Mouse (Mus musculus): ENCODE results near the gene Lclat1. TPM values are rescaled to one million over a fixed set of nuclear protein-coding genes. Genes with fewer than 3 reads are reported as not detected.

The Lclat1 gene
- total and polyA plus RNA-seq, 3 experiments, result 9.6 to 10.5 TPM; not detected in 1

DNA sequence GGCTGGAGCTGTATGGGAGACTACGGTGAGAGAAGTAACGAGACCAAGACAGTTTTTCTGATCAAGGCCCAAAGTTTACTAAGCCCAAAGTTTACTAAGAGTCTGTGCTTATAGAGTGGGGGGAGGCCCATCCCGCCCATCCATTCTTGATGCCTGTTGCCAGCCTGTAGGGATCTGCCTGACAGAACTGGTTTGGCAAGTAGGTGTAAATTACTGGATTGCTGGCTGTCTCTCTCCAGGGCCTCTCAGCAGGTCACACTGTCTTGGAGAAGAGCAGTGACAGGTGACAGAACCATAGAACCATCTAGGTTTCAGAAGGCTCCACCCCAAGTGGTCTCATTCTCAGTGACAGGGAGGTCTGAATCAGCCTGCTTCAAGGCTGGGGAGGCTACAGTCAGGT is 109.5 kb downstream of the Lclat1 start:
- H3K9ac ChIP-seq (ENCODE audit: control insufficient read depth, low read depth, low read length, poor library complexity, severe bottlenecking), result no peak overlapping the region

DNA sequence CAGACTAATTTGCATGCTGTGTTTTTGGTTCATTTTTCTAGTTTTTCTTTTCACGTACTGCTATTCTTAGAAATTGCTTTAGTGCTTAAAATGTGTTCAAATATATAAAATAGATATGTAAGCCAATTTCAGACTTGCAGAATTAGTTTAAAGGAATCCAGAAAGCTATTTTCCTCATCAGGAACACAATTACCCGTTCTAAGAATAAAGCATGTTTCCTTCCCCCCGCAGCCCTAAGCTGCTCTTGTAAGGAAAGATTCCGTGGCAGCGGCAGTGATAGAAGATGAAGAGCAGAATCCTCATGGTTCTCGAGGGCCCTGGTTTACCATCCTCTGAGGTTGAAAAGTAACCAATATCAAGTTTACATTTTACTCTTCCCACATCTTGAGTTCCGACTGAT is 113.0 kb downstream of the Lclat1 start:
- Histone ChIP-seq H3K27ac (ENCODE audit: control insufficient read depth, low read depth, low read length) (no peak overlapping the region), H3K9ac (ENCODE audit: control insufficient read depth, low read depth, low read length, poor library complexity, severe bottlenecking) (no peak overlapping the region), H3K9me3 (replicated peaks; ENCODE audit: insufficient read depth, low read length) (no peaks in the 10 kb centered on the region), H3K79me2 (ENCODE audit: control insufficient read depth, insufficient read depth, low read length, poor library complexity) (no peaks in the 10 kb centered on the region), H3K36me3 (ENCODE audit: control insufficient read depth in 1 of 2, insufficient read depth in 2 of 2, low read length in 2 of 2) (peaks cover 0 to 20% of the 10 kb centered on the region in 2 experiments; a peak in 2 of 4 replicates), H3K4me1 (ENCODE audit: control insufficient read depth in 1 of 2, insufficient read depth in 2 of 2, low read length in 2 of 2) (peaks cover 13 to 17% of the 10 kb centered on the region in 2 experiments), H3K27me3 (ENCODE audit: control insufficient read depth in 1 of 2, insufficient read depth in 2 of 2, low read length in 2 of 2) (no peaks in the 10 kb centered on the region), H3K4me3 (ENCODE audit: control insufficient read depth in 1 of 2, insufficient read depth in 1 of 2, low read depth in 2 of 2, low read length in 2 of 2) (no peak overlapping the region)
- no peak for TF ChIP-seq ZMIZ1 (IDR thresholded peaks at IDR 0.05; ENCODE audit: low read depth, low read length)
- no peak for TF ChIP-seq RCOR1 (IDR thresholded peaks at IDR 0.05; ENCODE audit: low read depth, low read length)
- TF ChIP-seq NELFE (IDR thresholded peaks at IDR 0.05; ENCODE audit: low read depth, low read length), result no peak
- TF ChIP-seq POLR2AphosphoS5 (IDR thresholded peaks at IDR 0.05; ENCODE audit: borderline replicate concordance, low read depth, low read length), result no peak
- TF ChIP-seq MEF2A (IDR thresholded peaks at IDR 0.05; ENCODE audit: extremely low read depth, insufficient replicate concordance, low read depth, low read length, poor library complexity, severe bottlenecking), result no peak
- no peak for TF ChIP-seq SIN3A (IDR thresholded peaks at IDR 0.05; ENCODE audit: low read length)
- DNase-seq (ENCODE audit: low read depth, low spot score), result no peak

More for the DNA sequence above, 109.5 kb downstream of the Lclat1 start:
- Histone ChIP-seq H3K79me2 (ENCODE audit: control insufficient read depth, insufficient read depth, low read length, poor library complexity) (no peaks in the 10 kb centered on the region), H3K36me3 (ENCODE audit: control insufficient read depth in 1 of 2, insufficient read depth in 2 of 2, low read length in 2 of 2) (peaks cover 0 to 8% of the 10 kb centered on the region in 2 experiments; a peak in 2 of 4 replicates), H3K27ac (ENCODE audit: control insufficient read depth, low read depth, low read length) (no peak overlapping the region), H3K27me3 (ENCODE audit: control insufficient read depth in 1 of 2, insufficient read depth in 2 of 2, low read length in 2 of 2) (no peaks in the 10 kb centered on the region), H3K9me3 (replicated peaks; ENCODE audit: insufficient read depth, low read length) (no peaks in the 10 kb centered on the region), H3K4me3 (ENCODE audit: control insufficient read depth in 1 of 2, insufficient read depth in 1 of 2, low read depth in 2 of 2, low read length in 2 of 2) (no peak overlapping the region), H3K4me1 (ENCODE audit: control insufficient read depth in 1 of 2, insufficient read depth in 2 of 2, low read length in 2 of 2) (peaks cover 4 to 6% of the 10 kb centered on the region in 2 experiments)
- TF ChIP-seq RAD21 (IDR thresholded peaks at IDR 0.05; ENCODE audit: low read depth, low read length), result no peak
- TF ChIP-seq TAL1 (IDR thresholded peaks at IDR 0.05; ENCODE audit: low read length), result no peak
- TF ChIP-seq UBTF (IDR thresholded peaks at IDR 0.05; ENCODE audit: borderline replicate concordance, insufficient read depth, low read depth, low read length), result no peak
- DNase-seq (ENCODE audit: low read depth, low spot score), result no peak

DNA sequence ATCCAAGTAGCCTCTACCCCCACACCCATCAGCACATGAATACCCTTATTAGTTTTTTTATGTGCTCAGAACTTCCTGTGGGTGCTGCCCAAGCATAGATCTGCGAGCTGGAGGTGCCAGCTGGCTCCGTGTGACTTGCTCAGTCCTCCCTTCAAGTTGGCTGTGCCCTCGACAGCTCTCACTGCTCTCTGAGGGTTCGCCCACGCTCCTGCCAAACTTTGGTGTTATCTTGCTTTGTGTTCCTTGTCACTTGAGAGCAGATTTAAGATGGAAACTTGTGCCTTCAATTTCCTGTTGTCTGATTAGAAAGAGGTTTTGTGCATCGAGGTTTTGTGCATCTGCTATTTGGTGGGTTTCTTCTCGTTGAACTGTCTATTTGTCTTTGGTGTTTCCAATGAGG is 114.3 kb downstream of the Lclat1 start:
- Histone ChIP-seq H3K4me3 (ENCODE audit: control insufficient read depth in 1 of 2, insufficient read depth in 1 of 2, low read depth in 2 of 2, low read length in 2 of 2) (no peak overlapping the region), H3K27ac (ENCODE audit: control insufficient read depth, low read depth, low read length) (no peak overlapping the region; the same call in 1 of the 2 replicates), H3K9ac (ENCODE audit: control insufficient read depth, low read depth, low read length, poor library complexity, severe bottlenecking) (no peak overlapping the region), H3K4me1 (ENCODE audit: control insufficient read depth in 1 of 2, insufficient read depth in 2 of 2, low read length in 2 of 2) (peaks cover 22 to 24% of the 10 kb centered on the region in 2 experiments), H3K36me3 (ENCODE audit: control insufficient read depth in 1 of 2, insufficient read depth in 2 of 2, low read length in 2 of 2) (peaks cover 0 to 31% of the 10 kb centered on the region in 2 experiments; a peak in 2 of 4 replicates), H3K27me3 (ENCODE audit: control insufficient read depth in 1 of 2, insufficient read depth in 2 of 2, low read length in 2 of 2) (no peaks in the 10 kb centered on the region), H3K9me3 (replicated peaks; ENCODE audit: insufficient read depth, low read length) (no peaks in the 10 kb centered on the region), H3K79me2 (ENCODE audit: control insufficient read depth, insufficient read depth, low read length, poor library complexity) (no peaks in the 10 kb centered on the region)
- DNase-seq (ENCODE audit: low read depth, low spot score), result peak; percentile 58
- TF ChIP-seq SMC3 (IDR thresholded peaks at IDR 0.05; ENCODE audit: low read depth, low read length), result no peak
- TF ChIP-seq CTCF (IDR thresholded peaks at IDR 0.05 in 2 of 3, conservative IDR thresholded peaks at IDR 0.05 in 1 of 3; ENCODE audit: control insufficient read depth in 1 of 3, insufficient read depth in 1 of 3, low read depth in 2 of 3, low read length in 3 of 3, poor library complexity in 1 of 3, severe bottlenecking in 1 of 3), result no peak
- no peak for TF ChIP-seq MXI1 (IDR thresholded peaks at IDR 0.05; ENCODE audit: low read depth, low read length)
- no peak for TF ChIP-seq UBTF (IDR thresholded peaks at IDR 0.05; ENCODE audit: borderline replicate concordance, insufficient read depth, low read depth, low read length)
- TF ChIP-seq MAZ (IDR thresholded peaks at IDR 0.05; ENCODE audit: low read depth, low read length), result no peak
- TF ChIP-seq NRF1 (IDR thresholded peaks at IDR 0.05; ENCODE audit: insufficient read depth, low read depth, low read length, poor library complexity, severe bottlenecking), result no peak
- TF ChIP-seq NELFE (IDR thresholded peaks at IDR 0.05; ENCODE audit: low read depth, low read length), result no peak
- TF ChIP-seq USF2 (IDR thresholded peaks at IDR 0.05; ENCODE audit: borderline replicate concordance in 1 of 2, insufficient read depth in 1 of 2, low read depth in 1 of 2, low read length in 2 of 2), result no peak
- no peak; the same call in 1 of the 2 replicates for TF ChIP-seq MAFK (IDR thresholded peaks at IDR 0.05; ENCODE audit: borderline replicate concordance, low read depth, low read length)
- TF ChIP-seq TAL1 (IDR thresholded peaks at IDR 0.05; ENCODE audit: low read length), result no peak
- no peak for TF ChIP-seq POLR2A (IDR thresholded peaks at IDR 0.05; ENCODE audit: control insufficient read depth in 1 of 2, insufficient read depth in 1 of 2, low read depth in 1 of 2, low read length in 2 of 2, poor library complexity in 1 of 2)
- no peak for TF ChIP-seq USF1 (IDR thresholded peaks at IDR 0.05; ENCODE audit: low read depth, low read length)
- TF ChIP-seq KAT2A (conservative IDR thresholded peaks at IDR 0.05; ENCODE audit: low read depth, low read length), result no peak
- no peak for TF ChIP-seq HCFC1 (IDR thresholded peaks at IDR 0.05; ENCODE audit: low read depth, low read length)
- TF ChIP-seq ZNF384 (IDR thresholded peaks at IDR 0.05; ENCODE audit: low read depth, low read length), result no peak
- no peak for TF ChIP-seq MEF2A (IDR thresholded peaks at IDR 0.05; ENCODE audit: extremely low read depth, insufficient replicate concordance, low read depth, low read length, poor library complexity, severe bottlenecking)
- no peak for TF ChIP-seq JUND (IDR thresholded peaks at IDR 0.05; ENCODE audit: low read depth, low read length)
- peak; percentile 78 for TF ChIP-seq TCF12 (IDR thresholded peaks at IDR 0.05; ENCODE audit: low read depth, low read length)
- TF ChIP-seq ZKSCAN1 (IDR thresholded peaks at IDR 0.05; ENCODE audit: low read depth, low read length), result no peak
- no peak for TF ChIP-seq ZMIZ1 (IDR thresholded peaks at IDR 0.05; ENCODE audit: low read depth, low read length)

Measured in MEL (cell line).